In the genomic region with DNA sequence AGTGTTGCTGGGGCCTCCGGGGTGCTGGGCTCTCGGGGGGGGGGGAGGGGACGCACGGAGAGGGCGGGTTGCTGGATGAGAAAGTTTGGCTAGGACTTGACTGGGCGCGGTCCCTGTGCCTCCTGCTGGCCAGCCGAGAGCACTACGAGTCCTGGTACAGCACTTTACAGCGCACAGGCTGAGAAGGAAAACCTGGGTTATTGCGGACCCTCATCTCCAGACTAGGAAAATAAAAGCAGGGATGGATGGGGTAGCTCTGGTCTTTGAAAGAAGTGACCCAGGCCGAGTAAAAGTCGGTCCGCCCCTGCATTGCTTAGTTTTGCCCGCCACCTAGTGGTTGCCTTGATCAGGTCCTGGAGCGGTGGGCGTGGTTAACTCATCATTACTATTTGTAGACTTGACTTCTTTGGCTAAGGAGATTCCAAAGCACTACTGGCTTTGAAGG, we compare ENCODE assay signal across 8 mouse cellular contexts. TPM values are rescaled to one million over a fixed set of nuclear protein-coding genes. Genes with fewer than 3 reads are reported as not detected.
DNase-seq lines count a peak whose midpoint lies in the region; ATAC-seq and TF ChIP-seq lines count a peak whose summit lies in the region.

No protein-coding gene starts in this region.

- H3K4me3 ChIP-seq in hindbrain, embryonic 12.5 days, result peak overlapping the region; percentile 30
- peak overlapping the region; percentile 42 for H3K4me3 ChIP-seq in lung, postnatal 0 days (ENCODE audit: low read depth, low read length)

- TF ChIP-seq CTCF in Patski (IDR thresholded peaks at IDR 0.05), result peak; percentile 99
- peak; percentile 92 for TF ChIP-seq CTCF in lung, postnatal 0 days (IDR thresholded peaks at IDR 0.05)

- WGBS in hindbrain, embryonic 12.5 days, result under 1% methylated on average over 17 of the region's 17 CpGs
- under 1% methylated on average over 14 of the region's 17 CpGs for WGBS in lung, postnatal 0 days

- peak overlapping the region; percentile 51 for H3K9ac ChIP-seq in hindbrain, embryonic 12.5 days
- H3K9ac ChIP-seq in lung, postnatal 0 days (replicated peaks; ENCODE audit: low read depth), result no peak overlapping the region

- H3K4me2 ChIP-seq in hindbrain, embryonic 12.5 days (replicated peaks), result peak overlapping the region; percentile 58
- peak overlapping the region; percentile 61 for H3K4me2 ChIP-seq in lung, postnatal 0 days (replicated peaks; ENCODE audit: low read depth, low read length)

- no peak for DNase-seq in Patski (ENCODE audit: low read depth, low spot score)
- DNase-seq in cerebellum, adult 9-11 months, result peak; percentile 84
- DNase-seq in frontal cortex, postnatal 10 days (ENCODE audit: low spot score in 2 of 2), result peak; percentile 66 to 85
- peak; percentile 92 for DNase-seq in layer of hippocampus, postnatal 10 days (ENCODE audit: low spot score in 2 of 2)
- peak; percentile 97 for DNase-seq in lung, postnatal 0 days (ENCODE audit: low spot score)
- peak; percentile 89 for DNase-seq in ovary, postnatal 14 days (ENCODE audit: low spot score)
- DNase-seq in thymus, postnatal 10 days (ENCODE audit: low spot score in 2 of 2), result peak; percentile 62 to 79

- ATAC-seq in Patski, result peak; percentile 51
- ATAC-seq in hindbrain, embryonic 12.5 days (ENCODE audit: low FRiP score), result peak; percentile 82
- ATAC-seq in lung, postnatal 0 days, result peak; percentile 68

- H3K9me3 ChIP-seq in hindbrain, embryonic 12.5 days (replicated peaks), result no peaks in the 10 kb centered on the region
- H3K9me3 ChIP-seq in lung, postnatal 0 days (ENCODE audit: low read length), result no peaks in the 10 kb centered on the region

- no peaks in the 10 kb centered on the region for H3K27me3 ChIP-seq in Patski
- H3K27me3 ChIP-seq in hindbrain, embryonic 12.5 days, result peaks cover 85% of the 10 kb centered on the region
- H3K27me3 ChIP-seq in lung, postnatal 0 days (replicated peaks; ENCODE audit: insufficient read depth, low read length), result peaks cover 16% of the 10 kb centered on the region; the same call in 1 of the 2 replicates

- in situ Hi-C loops in Patski (cut with MboI; ENCODE audit: low pct_unique_long_range_greater_than_20kb), result loop anchor here (5.0 kb wide), 1 partner anchor 35 kb away; no protein-coding TSS in a partner anchor

- peaks cover 22% of the 10 kb centered on the region for H3K4me1 ChIP-seq in hindbrain, embryonic 12.5 days
- no peaks in the 10 kb centered on the region for H3K4me1 ChIP-seq in lung, postnatal 0 days (ENCODE audit: insufficient read depth, low read depth, low read length)

- TF ChIP-seq EP300 in lung, postnatal 0 days (IDR thresholded peaks at IDR 0.05), result peak; percentile 19; the same call in 1 of the 2 replicates

- POLR2A ChIA-PET in Patski (lab: Charles Lee), result interaction anchor here (0.9 to 1.3 kb wide), 2 partner anchors 70 to 71 kb away, joined by 4 to 6 read pairs; no protein-coding TSS in a partner anchor

- H3K27ac ChIP-seq in hindbrain, embryonic 12.5 days, result 0 out of 2 replicates have a peak overlapping the region, but pooled peaks have one; percentile 44
- peak overlapping the region; percentile 76 for H3K27ac ChIP-seq in lung, postnatal 0 days (ENCODE audit: low read length)

- no peaks in the 10 kb centered on the region for H3K36me3 ChIP-seq in hindbrain, embryonic 12.5 days
- H3K36me3 ChIP-seq in lung, postnatal 0 days (ENCODE audit: insufficient read depth, low read length), result no peaks in the 10 kb centered on the region

- CTCF ChIA-PET in Patski (lab: Charles Lee), result interaction anchor here (0.7 to 11.9 kb wide), 25 partner anchors 12 to 207 kb away, joined by 3 to 130 read pairs (median 4); partner anchors contain the start of gene Hils1

RNA-seq across cellular contexts. Expression of gene Col1a1, which starts 0.8 kb away (rescaled TPM):
- polyA plus RNA-seq in Patski (2021), result 2.2 TPM
- polyA plus RNA-seq in hindbrain, embryonic 12.5 days (2016; fragmentation: Nextera tagmentation; extraction: Ambion mirVana), result 508 and 685 TPM in 2 replicates
- 10 to 100 TPM; 60.6 to 66.1 TPM for total RNA-seq in layer of hippocampus, postnatal 10 days (2021)
- polyA plus RNA-seq in lung, postnatal 0 days (2015; fragmentation: Nextera tagmentation; extraction: Ambion mirVana), result 464 and 478 TPM in 2 replicates

RNA-seq across cellular contexts. Expression of gene Hils1, which starts 30.5 kb away (rescaled TPM):
- polyA plus RNA-seq in Patski (2021), result not detected
- polyA plus RNA-seq in hindbrain, embryonic 12.5 days (2016; fragmentation: Nextera tagmentation; extraction: Ambion mirVana), result not detected in 2 replicates
- total RNA-seq in layer of hippocampus, postnatal 10 days (2021), result not detected
- polyA plus RNA-seq in lung, postnatal 0 days (2015; fragmentation: Nextera tagmentation; extraction: Ambion mirVana), result not detected in 2 replicates

RNA-seq across cellular contexts. Expression of gene Sgca, which starts 39.3 kb away (rescaled TPM):
- polyA plus RNA-seq in Patski (2021), result 0.47 TPM
- polyA plus RNA-seq in hindbrain, embryonic 12.5 days (2016; fragmentation: Nextera tagmentation; extraction: Ambion mirVana), result 0.43 and 1.5 TPM in 2 replicates
- under 1 TPM; 0.66 to 0.78 TPM for total RNA-seq in layer of hippocampus, postnatal 10 days (2021)
- 0.33 and 0.55 TPM in 2 replicates for polyA plus RNA-seq in lung, postnatal 0 days (2015; fragmentation: Nextera tagmentation; extraction: Ambion mirVana)

RNA-seq across cellular contexts. Expression of gene Ppp1r9b, which starts 54.0 kb away (rescaled TPM):
- 70.2 TPM for polyA plus RNA-seq in Patski (2021)
- 16.8 and 18.5 TPM in 2 replicates for polyA plus RNA-seq in hindbrain, embryonic 12.5 days (2016; fragmentation: Nextera tagmentation; extraction: Ambion mirVana)
- 100 to 1,000 TPM; 501 TPM for total RNA-seq in layer of hippocampus, postnatal 10 days (2021)
- polyA plus RNA-seq in lung, postnatal 0 days (2015; fragmentation: Nextera tagmentation; extraction: Ambion mirVana), result 9.8 and 11.5 TPM in 2 replicates

Comparison
In these comparisons a context has a peak if more than half of its experiments do, and no peak if none do; other contexts are left out.
1. RNA of gene Col1a1, which starts 0.8 kb away (polyA plus RNA-seq): 508 to 685 TPM in hindbrain, embryonic 12.5 days and 464 to 478 TPM in lung, postnatal 0 days; 2.2 TPM in Patski (single experiment); every median in the first group is over 100 times any median in the second.
2. Peak in every context shown above with its lines, with median percentiles within 50 percentile points of each other: ATAC-seq.